Mouse (Mus musculus) embryonic fibroblast, embryonic 13.5 days (primary cell): Measurements from ENCODE around the gene Diaph3.
"Not testable (repeated sequence)": the region's sequence is repeated elsewhere in the genome, so short reads cannot be mapped to it uniquely, and the experiment has no call there.

Source experiments
- CTCF ChIP-seq: IDR thresholded peaks from 2 replicates; pipeline ENCODE4 v1.5.1; 2011; ENCODE audit warnings: mild to moderate bottlenecking, control low read depth, low read length, moderate library complexity, borderline replicate concordance; ENCODE audit not compliant: insufficient read depth
- POLR2A ChIP-seq: IDR thresholded peaks from 2 replicates; pipeline ENCODE4 v1.6.1; 2011; ENCODE audit warnings: low read depth, mild to moderate bottlenecking, control low read depth, low read length, moderate library complexity

DNA sequence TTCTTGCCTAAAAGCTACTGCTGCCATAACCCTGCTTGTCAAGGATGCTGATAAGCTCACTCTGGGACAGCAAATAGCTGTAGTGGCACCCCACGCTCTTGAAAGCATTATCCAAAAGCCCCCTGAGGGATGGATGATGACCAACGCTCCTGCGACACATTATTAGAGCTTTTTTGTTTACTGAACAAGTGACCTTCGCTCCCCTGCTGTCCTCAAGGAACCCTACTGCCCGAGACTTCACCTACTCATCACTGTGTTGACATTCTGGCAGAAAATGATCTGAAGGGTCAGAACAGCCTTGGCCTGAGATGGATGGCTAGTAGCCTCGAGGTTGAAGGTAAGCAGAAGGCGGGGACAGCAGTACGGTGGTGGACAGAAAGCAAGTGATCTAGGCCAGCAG is 56.1 kb downstream of the Diaph3 start:
- TF ChIP-seq CTCF, POLR2A: not testable (repeated sequence)
